Mouse (Mus musculus): ENCODE data around the gene Olfr1220. TPM values are rescaled to one million over a fixed set of nuclear protein-coding genes. Genes with fewer than 3 reads are reported as not detected.

The Olfr1220 gene
- polyA plus RNA-seq (2012; rRNA removed): not detected in 2 replicates

GRCm38 (mm10) chr2:89106735-89107134 is at the start of gene Olfr1220:
Gene Olfr1220, minus strand, starts transcription at chr2:89106835.

GRCm38 (mm10) chr2:89151460-89151859 is 44.8 kb upstream of the Olfr1220 start, which contains the start of gene Olfr1223:
Gene Olfr1223, minus strand, starts transcription at chr2:89151560.

GRCm38 (mm10) chr2:89132954-89133353 is 26.3 kb upstream of the Olfr1220 start, which contains the start of gene Olfr1222:
Gene Olfr1222, minus strand, starts transcription at chr2:89133054.

GRCm38 (mm10) chr2:89117183-89117582 is 10.5 kb upstream of the Olfr1220 start, which contains the start of gene Olfr1221:
Gene Olfr1221, minus strand, starts transcription at chr2:89117283.

GRCm38 (mm10) chr2:89083413-89083812 is 23.2 kb downstream of the Olfr1220 start, which contains the start of gene Olfr1219:
Gene Olfr1219, minus strand, starts transcription at chr2:89083513.

GRCm38 (mm10) chr2:89061087-89061486 is 45.5 kb downstream of the Olfr1220 start, which contains the start of gene Olfr1218:
Gene Olfr1218, minus strand, starts transcription at chr2:89061187.

Other genes starting within 250 kb of the Olfr1220 start
- gene Olfr1206, start 243.6 kb downstream of the Olfr1220 start, polyA plus RNA-seq (2012; rRNA removed): not detected in 2 replicates
- gene Olfr1208, start 204.5 kb downstream of the Olfr1220 start, polyA plus RNA-seq (2012; rRNA removed): not detected in 2 replicates
- not detected in 2 replicates for gene Olfr1209, start 191.7 kb downstream of the Olfr1220 start, polyA plus RNA-seq (2012; rRNA removed)
- not detected in 2 replicates for gene Olfr1211, start 168.7 kb downstream of the Olfr1220 start, polyA plus RNA-seq (2012; rRNA removed)
- not detected in 2 replicates for gene Olfr1212, start 152.9 kb downstream of the Olfr1220 start, polyA plus RNA-seq (2012; rRNA removed)
- not detected in 2 replicates for gene Gm13762, start 126.6 kb downstream of the Olfr1220 start, polyA plus RNA-seq (2012; rRNA removed)
- not detected in 2 replicates for gene Olfr1214, start 114.2 kb downstream of the Olfr1220 start, polyA plus RNA-seq (2012; rRNA removed)
- gene Olfr1215, start 99.9 kb downstream of the Olfr1220 start, polyA plus RNA-seq (2012; rRNA removed): not detected in 2 replicates
- gene Olfr1216, start 88.5 kb downstream of the Olfr1220 start, polyA plus RNA-seq (2012; rRNA removed): not detected in 2 replicates
- gene Olfr1217, start 74.8 kb downstream of the Olfr1220 start, polyA plus RNA-seq (2012; rRNA removed): not detected in 2 replicates
- gene Olfr1218, start 45.6 kb downstream of the Olfr1220 start, polyA plus RNA-seq (2012; rRNA removed): not detected in 2 replicates
- not detected in 2 replicates for gene Olfr1219, start 23.3 kb downstream of the Olfr1220 start, polyA plus RNA-seq (2012; rRNA removed)
- not detected in 2 replicates for gene Olfr1221, start 10.4 kb upstream of the Olfr1220 start, polyA plus RNA-seq (2012; rRNA removed)
- not detected in 2 replicates for gene Olfr1222, start 26.2 kb upstream of the Olfr1220 start, polyA plus RNA-seq (2012; rRNA removed)
- gene Olfr1223, start 44.7 kb upstream of the Olfr1220 start, polyA plus RNA-seq (2012; rRNA removed): not detected in 2 replicates
- gene Olfr1224-ps1, start 57.3 kb upstream of the Olfr1220 start, polyA plus RNA-seq (2012; rRNA removed): not detected in 2 replicates
- gene Olfr1225, start 67.8 kb upstream of the Olfr1220 start, polyA plus RNA-seq (2012; rRNA removed): not detected in 2 replicates
- not detected in 2 replicates for gene Olfr1226, start 93.2 kb upstream of the Olfr1220 start, polyA plus RNA-seq (2012; rRNA removed)
- not detected in 2 replicates for gene Olfr1228, start 147.2 kb upstream of the Olfr1220 start, polyA plus RNA-seq (2012; rRNA removed)
- not detected in 2 replicates for gene Olfr1229, start 181.2 kb upstream of the Olfr1220 start, polyA plus RNA-seq (2012; rRNA removed)
- gene Olfr1230, start 190.4 kb upstream of the Olfr1220 start, polyA plus RNA-seq (2012; rRNA removed): not detected in 2 replicates
- not detected in 2 replicates for gene Olfr1231, start 200.2 kb upstream of the Olfr1220 start, polyA plus RNA-seq (2012; rRNA removed)
- gene Olfr1232, start 222.8 kb upstream of the Olfr1220 start, polyA plus RNA-seq (2012; rRNA removed): not detected in 2 replicates
- not detected in 2 replicates for gene Olfr1233, start 235.6 kb upstream of the Olfr1220 start, polyA plus RNA-seq (2012; rRNA removed)

Measured in central nervous system, embryonic 18 days (tissue).